Mouse (Mus musculus): ENCODE measurements at regions not wholly inside any gene's neighbourhood (a gene's known extent, or its start where the extent isn't known, plus 50 kb on each side); places are given as distances from the start of the nearest gene placed in this dataset.

GRCm38 (mm10) chr8:62678166-62678565, 272.6 kb upstream of the Spock3 start:
- peak; percentile 4 for DNase-seq (ENCODE audit: low spot score)

GRCm38 (mm10) chr8:62684229-62684628, 266.6 kb upstream of the Spock3 start:
- DNase-seq (ENCODE audit: low spot score): no peak

- DNase-seq (ENCODE audit: low spot score): no peak
Observed at GRCm38 (mm10) chr8:62685359-62686057, 265.3 kb upstream of the Spock3 start.

- DNase-seq (ENCODE audit: low spot score): peak; percentile 55
Observed at GRCm38 (mm10) chr8:62686058-62686390, 264.8 kb upstream of the Spock3 start.
